Mouse (Mus musculus) lung, adult 2 months (tissue): ENCODE data around the gene Itga10. TPM values are rescaled to one million over a fixed set of nuclear protein-coding genes. Genes with fewer than 3 reads are reported as not detected.
A peak's percentile ranks its signal among the peaks of the same experiment; 100 is the strongest.

Experiments used
- DNase-seq: peaks from one replicate; pipeline ENCODE4 v3.0.0; 2022
- H3K4me1 ChIP-seq: fragments of 200-500 bp; 2 replicates; pipeline ENCODE4 v1.6.1; 2011; ENCODE audit warnings: low read length; ENCODE audit not compliant: control insufficient read depth, insufficient read depth
- H3K4me3 ChIP-seq: fragments of 200-500 bp; replicated peaks from 2 replicates; pipeline ENCODE3; 2011; ENCODE audit warnings: low read depth, mild to moderate bottlenecking, control low read depth, low read length; ENCODE audit errors: extremely low read depth
- CTCF ChIP-seq: fragments of 200-500 bp; IDR thresholded peaks from 2 replicates; pipeline ENCODE4 v1.5.1; 2011; ENCODE audit warnings: mild to moderate bottlenecking, low read length, control low read depth; ENCODE audit not compliant: insufficient read depth
- POLR2A ChIP-seq: fragments of 200-500 bp; IDR thresholded peaks from 2 replicates; pipeline ENCODE4 v1.6.1; 2011; ENCODE audit warnings: low read depth, mild to moderate bottlenecking, control low read depth, low read length, borderline replicate concordance; ENCODE audit errors: extremely low read depth
- WGBS: fragments of 180-500 bp; shearing (Covaris S2); methylation state at CpG from one replicate; pipeline ENCODE4 v1.1.7; 2018; 5-methylcytosine and 5-hydroxymethylcytosine counted together
- polyA plus RNA-seq: library from polyadenylated mRNA; depleted of rRNA; stranded (reverse); fragments of >200 nt; gene quantifications from 2 replicates; pipeline ENCODE4 v1.2.3, GENCODE M21; 2012

Gene Itga10
- polyA plus RNA-seq, 1 experiment: 2.3 TPM

- Histone ChIP-seq H3K4me1 (0 out of 2 replicates have a peak, but pooled peaks cover 4% of the 10 kb centered on the region), H3K4me3 (peak within 1 kb of the TSS; percentile 99)
- DNase-seq: peak; percentile 84
- no peak for TF ChIP-seq CTCF
- peak; percentile 75; the same call in 1 of the 2 replicates for TF ChIP-seq POLR2A
- under 1% methylated on average over 35 of the region's 35 CpGs for WGBS
These were observed 50.9 kb downstream of the Itga10 start, which contains the start of gene Pias3 for GRCm38 (mm10) chr3:96696198-96696765. TSS of gene Pias3 (plus strand) at chr3:96696384.

GRCm38 (mm10) chr3:96696766-96697732 lies 51.7 kb downstream of the Itga10 start:
- H3K4me1 ChIP-seq: 0 out of 2 replicates have a peak, but pooled peaks cover 4% of the 10 kb centered on the region
- peak; percentile 93 for DNase-seq
- under 1% methylated on average over 83 of the region's 85 CpGs for WGBS
- H3K4me3 ChIP-seq: peak overlapping the region; percentile 99
- TF ChIP-seq POLR2A (peak; percentile 61), CTCF (no peak)

- TF ChIP-seq POLR2A: no peak
- no peak for TF ChIP-seq CTCF
- 67% methylated on average over 19 of the region's 19 CpGs for WGBS
- Histone ChIP-seq H3K4me1 (0 out of 2 replicates have a peak, but pooled peaks cover 4% of the 10 kb centered on the region), H3K4me3 (no peak overlapping the region)
- no peak for DNase-seq
These were observed 53.8 kb downstream of the Itga10 start for GRCm38 (mm10) chr3:96698993-96699690.

- WGBS: 58% methylated on average over 7 of the region's 7 CpGs
- no peak for TF ChIP-seq POLR2A
- no peak for TF ChIP-seq CTCF
- DNase-seq: no peak
- H3K4me1 ChIP-seq: 0 out of 2 replicates have a peak, but pooled peaks cover 4% of the 10 kb centered on the region
- no peak overlapping the region for H3K4me3 ChIP-seq
These were observed 55.0 kb downstream of the Itga10 start for GRCm38 (mm10) chr3:96700376-96700775.

GRCm38 (mm10) chr3:96701003-96701402 lies 55.6 kb downstream of the Itga10 start:
- Histone ChIP-seq H3K4me1 (0 out of 2 replicates have a peak, but pooled peaks cover under 1% of the 10 kb centered on the region), H3K4me3 (no peak overlapping the region)
- WGBS: 85% methylated on average over 4 of the region's 4 CpGs
- DNase-seq: no peak
- no peak for TF ChIP-seq CTCF
- TF ChIP-seq POLR2A: no peak

- TF ChIP-seq CTCF: 0 out of 2 replicates have a peak, but pooled peaks have one; percentile 18
- TF ChIP-seq POLR2A: no peak
- Histone ChIP-seq H3K4me3 (no peak overlapping the region), H3K4me1 (peaks cover 4% of the 10 kb centered on the region; the same call in 1 of the 2 replicates)
- WGBS: 71% methylated on average over 11 of the region's 11 CpGs
- DNase-seq: peak; percentile 29
These were observed 59.4 kb downstream of the Itga10 start for GRCm38 (mm10) chr3:96704778-96705177.

DNA sequence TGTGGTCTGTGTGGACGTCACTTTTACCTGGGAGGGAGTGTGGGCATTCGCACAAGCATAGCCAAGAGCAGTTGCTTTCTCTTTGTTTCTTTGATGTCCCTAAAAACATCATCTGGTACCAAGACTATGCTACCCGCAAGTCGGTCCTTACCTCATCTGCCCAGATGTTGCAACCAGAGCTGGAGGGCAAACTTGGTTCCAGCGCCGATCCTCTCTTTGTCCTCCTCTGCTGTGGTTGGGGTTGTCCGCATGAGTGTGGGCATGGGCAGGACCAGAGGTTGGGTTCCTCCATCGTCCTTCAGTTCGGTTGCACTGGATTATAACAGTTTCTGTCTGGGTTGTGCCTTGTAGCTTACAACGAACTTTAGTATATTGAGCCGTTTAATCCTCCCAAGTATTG lies 60.8 kb downstream of the Itga10 start:
- Histone ChIP-seq H3K4me1 (peaks cover 4% of the 10 kb centered on the region; the same call in 1 of the 2 replicates), H3K4me3 (no peak overlapping the region)
- WGBS: 89% methylated on average over 11 of the region's 11 CpGs
- DNase-seq: no peak
- TF ChIP-seq POLR2A (no peak), CTCF (no peak)

DNA sequence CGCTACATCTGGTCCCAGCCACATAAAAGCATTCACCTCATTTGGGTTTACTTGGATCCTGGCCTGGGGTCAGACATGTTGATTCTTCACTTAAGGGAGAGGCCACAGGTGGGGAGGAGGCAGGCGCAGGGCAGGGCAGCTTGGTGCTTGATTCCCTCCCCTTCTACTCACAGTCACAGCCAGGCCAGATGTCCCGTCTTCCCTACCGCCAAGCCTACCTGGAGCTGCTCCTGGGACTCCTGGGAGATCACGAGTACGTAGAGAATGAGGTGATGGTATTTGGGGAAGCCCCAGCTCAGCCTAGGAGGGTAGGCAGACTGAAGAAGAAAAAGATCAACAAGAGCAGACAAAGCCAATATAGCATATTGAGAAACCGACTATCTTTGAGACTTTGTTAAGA lies 61.6 kb downstream of the Itga10 start:
- 56% methylated on average over 7 of the region's 7 CpGs for WGBS
- no peak for DNase-seq
- no peak overlapping the region for H3K4me3 ChIP-seq
- no peak for TF ChIP-seq CTCF
- no peak for TF ChIP-seq POLR2A
- H3K4me1 ChIP-seq: peaks cover 4% of the 10 kb centered on the region; the same call in 1 of the 2 replicates
